Mouse (Mus musculus): ENCODE results near the gene BC048562.

BC048562 gene

DNA sequence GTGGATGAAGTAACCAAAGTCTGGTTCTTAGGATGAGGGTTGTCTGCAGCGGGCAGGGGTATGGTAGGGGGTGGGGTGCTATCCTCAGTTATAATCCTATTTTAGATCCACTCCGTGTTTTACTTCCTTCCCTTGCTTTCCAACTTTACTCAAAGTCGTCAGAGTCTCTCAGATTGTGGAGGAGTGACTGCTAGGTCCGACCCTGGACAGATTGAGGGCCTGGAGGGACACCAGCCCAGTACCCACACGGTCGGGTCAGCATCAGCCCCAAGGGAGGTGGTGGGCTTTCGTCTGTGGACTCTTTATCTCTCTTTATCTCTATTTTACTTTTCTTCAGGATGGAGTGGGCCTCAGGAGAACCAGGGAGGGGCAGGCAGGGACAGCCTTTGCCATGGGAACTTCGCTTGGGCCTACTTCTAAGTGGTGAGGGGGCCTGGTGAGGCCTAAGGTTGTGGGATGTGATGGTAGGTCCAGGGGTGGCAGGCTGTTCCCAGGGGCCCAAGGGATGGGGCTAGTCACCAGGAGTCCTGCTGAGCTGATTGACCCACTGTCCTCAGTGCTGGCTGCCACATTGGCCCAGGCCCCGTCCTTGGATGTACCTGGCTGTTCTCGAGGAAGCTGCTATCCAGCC lies 43.6 kb downstream of the BC048562 start, which contains the start of gene Lamb2:
TSS of gene Lamb2 (plus strand) at position 16 of the 631 bp plus-strand sequence.
- DNase-seq (ENCODE audit: low spot score in 2 of 2), result no peak

DNA sequence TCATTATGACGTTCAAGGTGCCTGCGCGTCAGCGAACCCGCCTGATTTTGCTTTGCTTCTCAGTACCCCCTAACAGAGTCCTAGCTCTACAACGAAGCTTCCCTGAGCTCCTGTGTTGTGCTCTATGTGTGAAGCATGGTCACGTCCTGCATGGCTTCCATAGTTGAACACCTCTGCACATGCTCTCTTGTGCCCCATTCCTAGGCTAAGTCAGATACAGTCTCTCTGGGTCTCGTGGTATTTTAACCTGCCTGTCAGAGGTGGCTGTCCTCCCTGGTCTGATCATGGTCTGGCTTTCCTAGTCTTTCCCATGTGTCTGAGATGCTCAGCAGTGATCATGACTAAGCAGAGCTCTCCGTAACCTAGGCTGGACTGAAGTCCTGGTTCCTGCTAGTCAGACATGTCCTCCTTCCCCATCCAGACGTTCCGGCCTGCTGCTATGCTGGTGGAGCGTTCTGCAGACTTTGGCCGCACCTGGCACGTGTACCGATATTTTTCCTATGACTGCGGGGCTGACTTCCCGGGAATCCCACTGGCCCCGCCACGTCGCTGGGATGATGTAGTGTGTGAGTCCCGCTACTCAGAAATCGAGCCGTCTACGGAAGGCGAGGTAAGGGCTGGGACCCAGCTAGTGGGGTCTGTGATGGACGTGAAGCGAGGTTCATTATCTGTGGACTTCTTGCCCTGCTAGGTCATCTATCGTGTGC lies 44.7 kb downstream of the BC048562 start:
- no peak for DNase-seq (ENCODE audit: low spot score in 2 of 2)

GRCm38 (mm10) chr9:108481520-108482210 lies 45.4 kb downstream of the BC048562 start:
- no peak for DNase-seq (ENCODE audit: low spot score in 2 of 2)

DNA sequence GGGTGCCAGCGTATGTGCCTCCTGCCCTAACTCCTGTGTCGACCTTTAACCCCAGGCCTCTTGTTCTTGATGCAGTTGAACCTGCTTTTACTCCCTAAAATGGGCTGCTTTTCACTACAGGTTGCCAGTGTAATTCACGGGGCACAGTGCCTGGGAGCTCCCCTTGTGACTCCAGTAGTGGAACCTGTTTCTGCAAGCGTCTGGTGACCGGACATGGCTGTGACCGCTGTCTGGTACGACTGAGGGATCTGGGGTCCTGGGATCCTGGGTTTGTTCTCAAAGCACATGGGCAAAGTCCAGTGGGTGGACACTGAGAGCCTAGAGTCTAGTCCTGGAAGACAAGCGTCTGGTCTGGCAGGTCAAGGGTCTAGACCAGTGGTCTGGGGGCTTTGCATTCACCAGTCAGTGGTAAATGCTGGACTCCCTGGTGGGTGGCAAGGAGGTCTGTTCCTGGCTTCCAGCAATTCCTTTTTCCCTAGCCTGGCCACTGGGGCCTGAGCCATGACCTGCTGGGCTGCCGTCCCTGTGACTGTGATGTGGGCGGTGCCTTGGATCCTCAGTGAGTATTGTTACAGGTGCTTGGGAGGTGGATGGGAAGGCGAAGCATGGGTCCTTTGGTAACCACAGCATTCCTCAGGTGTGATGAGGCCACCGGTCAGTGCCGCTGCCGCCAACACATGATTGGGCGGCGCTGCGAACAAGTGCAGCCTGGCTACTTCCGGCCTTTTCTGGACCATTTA lies 46.9 kb downstream of the BC048562 start:
- no peak for DNase-seq (ENCODE audit: low spot score in 2 of 2)

GRCm38 (mm10) chr9:108484021-108484420 lies 47.7 kb downstream of the BC048562 start:
- no peak for DNase-seq (ENCODE audit: low spot score in 2 of 2)

DNA sequence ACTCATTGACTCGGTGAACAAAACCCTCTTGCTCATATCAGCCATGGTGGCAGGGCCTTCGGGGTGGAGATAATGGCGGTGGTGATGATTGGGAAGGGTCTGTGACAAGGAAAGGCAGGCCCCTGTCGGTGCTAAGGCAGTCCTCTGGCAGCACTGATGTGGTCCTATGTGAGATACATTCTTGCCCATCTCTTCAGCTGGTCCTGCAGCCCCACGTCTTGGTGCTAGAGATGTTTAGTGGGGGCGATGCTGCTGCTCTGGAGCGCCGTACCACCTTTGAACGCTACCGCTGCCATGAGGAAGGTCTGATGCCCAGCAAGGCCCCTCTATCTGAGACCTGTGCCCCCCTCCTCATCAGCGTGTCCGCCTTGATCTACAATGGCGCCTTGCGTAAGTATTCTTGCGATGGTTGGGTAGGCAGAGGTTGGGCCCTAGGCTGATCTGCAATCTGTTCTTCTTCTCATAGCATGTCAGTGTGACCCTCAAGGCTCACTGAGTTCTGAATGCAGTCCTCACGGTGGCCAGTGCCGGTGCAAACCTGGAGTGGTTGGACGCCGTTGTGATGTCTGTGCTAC lies 49.1 kb downstream of the BC048562 start:
- no peak for DNase-seq (ENCODE audit: low spot score in 2 of 2)

DNA sequence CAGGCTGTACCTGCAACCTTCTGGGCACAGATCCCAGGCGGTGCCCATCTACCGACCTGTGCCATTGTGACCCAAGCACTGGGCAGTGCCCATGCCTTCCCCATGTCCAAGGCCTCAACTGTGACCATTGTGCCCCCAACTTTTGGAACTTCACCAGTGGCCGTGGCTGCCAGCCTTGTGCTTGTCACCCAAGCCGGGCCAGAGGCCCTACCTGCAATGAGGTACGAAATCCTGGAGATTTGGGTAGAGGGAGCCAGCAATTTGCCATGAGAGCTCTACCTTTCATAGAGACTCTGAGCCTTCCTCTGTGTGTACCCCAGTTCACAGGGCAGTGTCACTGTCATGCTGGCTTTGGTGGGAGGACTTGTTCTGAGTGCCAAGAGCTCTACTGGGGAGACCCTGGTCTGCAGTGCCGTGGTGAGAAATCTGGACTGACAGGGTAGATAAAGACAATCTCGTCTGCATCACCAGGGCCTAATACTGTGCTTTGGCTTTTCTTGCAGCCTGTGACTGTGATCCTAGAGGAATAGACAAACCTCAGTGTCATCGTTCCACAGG lies 50.8 kb downstream of the BC048562 start:
- DNase-seq (ENCODE audit: low spot score in 2 of 2), result no peak

GRCm38 (mm10) chr9:108488403-108488802 lies 52.1 kb downstream of the BC048562 start:
- DNase-seq (ENCODE audit: low spot score in 2 of 2), result no peak

DNA sequence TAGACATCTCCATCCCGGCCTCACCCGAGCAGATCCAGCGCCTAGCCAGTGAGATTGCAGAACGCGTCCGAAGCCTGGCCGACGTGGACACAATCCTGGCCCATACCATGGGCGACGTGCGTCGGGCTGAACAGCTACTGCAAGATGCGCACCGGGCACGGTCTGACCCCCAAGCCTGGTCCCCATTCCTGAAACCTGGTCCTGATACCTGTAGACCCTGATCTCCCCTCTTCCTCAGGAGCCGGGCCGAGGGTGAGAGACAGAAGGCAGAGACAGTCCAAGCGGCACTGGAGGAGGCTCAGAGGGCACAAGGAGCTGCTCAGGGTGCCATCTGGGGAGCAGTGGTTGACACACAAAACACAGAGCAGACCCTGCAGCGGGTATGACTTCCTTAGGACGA lies 52.9 kb downstream of the BC048562 start:
- DNase-seq (ENCODE audit: low spot score in 2 of 2), result no peak

- DNase-seq (ENCODE audit: low spot score in 2 of 2), result no peak
Measured at GRCm38 (mm10) chr9:108489702-108490558, 53.6 kb downstream of the BC048562 start.

GRCm38 (mm10) chr9:108490559-108491285 lies 54.4 kb downstream of the BC048562 start, which contains the start of gene Usp19:
Usp19 (plus strand) TSS chr9:108490602.
- peak; percentile 93 to 95 for DNase-seq (ENCODE audit: low spot score in 2 of 2)

DNA sequence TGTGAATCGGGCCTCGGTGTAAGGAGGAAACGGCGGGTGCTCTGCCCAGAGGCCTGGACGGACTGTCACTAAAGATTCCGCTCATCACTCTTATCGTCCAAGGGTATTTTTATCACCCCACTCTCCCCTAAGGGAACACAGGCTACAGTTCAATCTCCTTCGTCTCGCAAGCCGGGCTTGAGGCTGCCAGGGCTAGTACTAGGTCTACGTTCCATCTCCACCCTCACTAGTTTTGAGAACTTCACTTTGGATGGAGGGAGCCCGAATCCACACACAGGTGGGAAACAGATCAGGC lies 55.0 kb downstream of the BC048562 start:
- DNase-seq (ENCODE audit: low spot score in 2 of 2), result no peak

- no peak for DNase-seq (ENCODE audit: low spot score in 2 of 2)
Measured at GRCm38 (mm10) chr9:108492043-108492750, 55.9 kb downstream of the BC048562 start.

GRCm38 (mm10) chr9:108493246-108493645 lies 57.0 kb downstream of the BC048562 start:
- DNase-seq (ENCODE audit: low spot score in 2 of 2), result no peak

GRCm38 (mm10) chr9:108494146-108494825 lies 58.0 kb downstream of the BC048562 start:
- no peak for DNase-seq (ENCODE audit: low spot score in 2 of 2)

DNA sequence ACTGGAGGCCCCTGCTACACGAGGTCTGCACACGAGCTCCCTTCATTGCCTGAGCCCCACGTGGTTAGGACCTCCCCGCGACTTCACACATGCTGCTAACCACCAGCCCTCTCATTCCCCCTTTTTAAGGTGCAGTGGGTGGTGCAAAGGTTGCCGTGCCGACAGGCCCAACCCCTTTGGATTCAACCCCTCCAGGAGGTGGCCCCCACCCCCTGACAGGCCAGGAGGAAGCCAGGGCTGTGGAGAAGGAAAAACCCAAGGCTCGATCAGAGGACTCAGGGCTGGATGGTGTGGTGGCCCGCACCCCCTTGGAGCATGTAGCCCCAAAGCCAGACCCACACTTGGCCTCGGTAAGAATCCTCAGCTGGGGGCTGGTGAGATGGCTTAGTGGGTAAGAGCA lies 58.6 kb downstream of the BC048562 start:
- no peak for DNase-seq (ENCODE audit: low spot score in 2 of 2)
